In the genomic region with DNA sequence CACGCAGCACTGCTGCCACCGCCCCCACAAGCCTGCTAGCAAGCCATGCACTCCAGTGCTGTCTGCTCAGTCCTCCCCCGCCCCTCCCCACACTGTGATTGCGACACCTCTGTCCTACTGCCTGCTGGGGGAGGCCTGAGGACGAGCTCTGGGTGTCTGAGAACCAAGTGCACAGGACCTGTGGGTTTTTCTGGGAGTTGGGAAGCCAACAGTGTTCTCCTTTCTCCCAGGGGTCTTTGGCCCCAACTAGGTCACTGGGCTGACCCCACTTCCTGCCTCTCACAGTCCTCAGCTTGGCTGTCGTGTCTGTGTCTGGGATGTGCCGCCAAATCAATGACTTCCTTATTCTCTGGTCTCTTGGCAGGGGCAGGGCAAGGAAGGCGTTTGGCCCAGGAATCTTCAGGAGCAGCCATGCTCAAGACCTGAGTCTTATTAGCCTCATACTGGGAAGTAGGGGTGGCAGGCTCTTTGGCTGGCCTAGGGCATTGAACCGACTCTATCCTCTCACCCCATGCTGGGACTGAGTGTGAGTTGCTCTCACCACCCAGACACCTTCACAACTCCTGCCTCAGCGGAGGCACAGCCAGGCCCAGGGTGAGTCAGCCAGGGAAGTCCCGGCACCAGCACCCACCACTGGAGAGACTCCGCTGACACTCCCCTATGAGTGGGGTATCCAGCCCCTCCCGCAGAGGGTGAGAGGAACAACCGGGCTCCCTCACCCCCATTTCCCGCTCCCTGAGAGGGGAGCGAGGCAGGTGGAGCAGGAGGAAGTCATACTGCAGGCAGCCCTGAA, we compare ENCODE assay signal across 8 mouse cellular contexts. TPM values are rescaled to one million over a fixed set of nuclear protein-coding genes. Genes with fewer than 3 reads are reported as not detected.
DNase-seq lines count a peak whose midpoint lies in the region; ATAC-seq and TF ChIP-seq lines count a peak whose summit lies in the region.

No protein-coding gene starts in this region.

- H3K9ac ChIP-seq in hindbrain, postnatal 0 days (replicated peaks; ENCODE audit: low read length): no peak overlapping the region
- no peak overlapping the region for H3K9ac ChIP-seq in hindbrain, embryonic 12.5 days
- H3K9ac ChIP-seq in liver, embryonic 11.5 days (ENCODE audit: low read depth, low read length): no peak overlapping the region
- no peak overlapping the region for H3K9ac ChIP-seq in forebrain, embryonic 11.5 days (ENCODE audit: low read length)

- TF ChIP-seq POLR2A in embryonic fibroblast, embryonic 13.5 days (IDR thresholded peaks at IDR 0.05; ENCODE audit: low read depth, low read length): no peak

- no peak for TF ChIP-seq CTCF in hindbrain, postnatal 0 days (IDR thresholded peaks at IDR 0.05; ENCODE audit: low read depth)
- TF ChIP-seq CTCF in C2C12 (IDR thresholded peaks at IDR 0.05; ENCODE audit: control insufficient read depth, insufficient read depth, insufficient read length): no peak
- no peak for TF ChIP-seq CTCF in embryonic fibroblast, embryonic 13.5 days (IDR thresholded peaks at IDR 0.05; ENCODE audit: borderline replicate concordance, insufficient read depth, low read length)

- H3K4me3 ChIP-seq in hindbrain, postnatal 0 days (ENCODE audit: low read length): no peak overlapping the region
- H3K4me3 ChIP-seq in hindbrain, embryonic 12.5 days: no peak overlapping the region
- no peak overlapping the region for H3K4me3 ChIP-seq in C2C12 (ENCODE audit: insufficient read depth, poor library complexity, severe bottlenecking)
- H3K4me3 ChIP-seq in embryonic fibroblast, embryonic 13.5 days (ENCODE audit: insufficient read depth, low read length): no peak overlapping the region
- no peak overlapping the region for H3K4me3 ChIP-seq in liver, embryonic 11.5 days (ENCODE audit: low read depth, low read length)
- no peak overlapping the region for H3K4me3 ChIP-seq in forebrain, embryonic 11.5 days (ENCODE audit: low read depth, low read length)

- peak overlapping the region; percentile 41; the same call in 1 of the 2 replicates for H3K27ac ChIP-seq in hindbrain, postnatal 0 days
- no peak overlapping the region for H3K27ac ChIP-seq in hindbrain, embryonic 12.5 days
- H3K27ac ChIP-seq in embryonic fibroblast, embryonic 13.5 days (ENCODE audit: insufficient read depth, low read length): peak overlapping the region; percentile 58
- no peak overlapping the region for H3K27ac ChIP-seq in liver, embryonic 11.5 days (ENCODE audit: low read depth, low read length)
- no peak overlapping the region for H3K27ac ChIP-seq in forebrain, embryonic 11.5 days (ENCODE audit: low read depth, low read length)

- no peak overlapping the region for H3K4me2 ChIP-seq in hindbrain, postnatal 0 days (ENCODE audit: low read depth, low read length)
- no peak overlapping the region for H3K4me2 ChIP-seq in hindbrain, embryonic 12.5 days (replicated peaks)
- no peak overlapping the region for H3K4me2 ChIP-seq in liver, embryonic 11.5 days
- H3K4me2 ChIP-seq in forebrain, embryonic 11.5 days (ENCODE audit: low read depth, low read length, severe bottlenecking): no peak overlapping the region

- ATAC-seq in hindbrain, postnatal 0 days: no peak
- no peak for ATAC-seq in hindbrain, embryonic 12.5 days (ENCODE audit: low FRiP score)
- peak; percentile 10; the same call in 1 of the 2 replicates for ATAC-seq in liver, embryonic 11.5 days (replicated peaks; ENCODE audit: low FRiP score)
- ATAC-seq in forebrain, embryonic 11.5 days (replicated peaks; ENCODE audit: low FRiP score): no peak

- no peaks in the 10 kb centered on the region for H3K36me3 ChIP-seq in hindbrain, postnatal 0 days (ENCODE audit: insufficient read depth, low read length)
- no peaks in the 10 kb centered on the region for H3K36me3 ChIP-seq in hindbrain, embryonic 12.5 days
- no peaks in the 10 kb centered on the region for H3K36me3 ChIP-seq in C2C12 (ENCODE audit: control insufficient read depth, insufficient read depth)
- no peaks in the 10 kb centered on the region for H3K36me3 ChIP-seq in liver, embryonic 11.5 days (ENCODE audit: control insufficient read depth, insufficient read depth, low read length)
- no peaks in the 10 kb centered on the region for H3K36me3 ChIP-seq in forebrain, embryonic 11.5 days (ENCODE audit: control insufficient read depth, insufficient read depth, low read length)

- no peaks in the 10 kb centered on the region for H3K27me3 ChIP-seq in hindbrain, postnatal 0 days (ENCODE audit: insufficient read depth, low read length)
- peaks cover 58% of the 10 kb centered on the region for H3K27me3 ChIP-seq in hindbrain, embryonic 12.5 days
- no peaks in the 10 kb centered on the region for H3K27me3 ChIP-seq in C2C12 (ENCODE audit: control insufficient read depth, insufficient read depth, insufficient read length)
- H3K27me3 ChIP-seq in liver, embryonic 11.5 days (replicated peaks; ENCODE audit: control insufficient read depth, insufficient read depth, low read length): peaks cover 6% of the 10 kb centered on the region; the same call in 1 of the 2 replicates
- H3K27me3 ChIP-seq in forebrain, embryonic 11.5 days (ENCODE audit: control insufficient read depth, insufficient read depth, low read length): no peaks in the 10 kb centered on the region

- peaks cover 100% of the 10 kb centered on the region for H3K79me2 ChIP-seq in C2C12 (ENCODE audit: control insufficient read depth, insufficient read depth)

- peaks cover 49% of the 10 kb centered on the region for H3K79me3 ChIP-seq in C2C12 (ENCODE audit: low read depth)

- H3ac ChIP-seq in C2C12 (ENCODE audit: control insufficient read depth, insufficient read length, low read depth): peak overlapping the region; percentile 14

- peaks cover 14% of the 10 kb centered on the region; the same call in 1 of the 2 replicates for H3K4me1 ChIP-seq in hindbrain, postnatal 0 days (ENCODE audit: insufficient read depth, low read length)
- peaks cover 20% of the 10 kb centered on the region for H3K4me1 ChIP-seq in hindbrain, embryonic 12.5 days
- peaks cover 12% of the 10 kb centered on the region for H3K4me1 ChIP-seq in embryonic fibroblast, embryonic 13.5 days (ENCODE audit: control insufficient read depth, insufficient read depth, low read length)
- peaks cover 15% of the 10 kb centered on the region for H3K4me1 ChIP-seq in liver, embryonic 11.5 days (replicated peaks; ENCODE audit: control insufficient read depth, insufficient read depth, low read length)
- peaks cover 4% of the 10 kb centered on the region for H3K4me1 ChIP-seq in forebrain, embryonic 11.5 days (replicated peaks; ENCODE audit: control insufficient read depth, insufficient read depth, low read length)

- no peaks in the 10 kb centered on the region for H3K9me3 ChIP-seq in hindbrain, postnatal 0 days (ENCODE audit: low read length)
- H3K9me3 ChIP-seq in hindbrain, embryonic 12.5 days (replicated peaks): no peaks in the 10 kb centered on the region
- no peaks in the 10 kb centered on the region for H3K9me3 ChIP-seq in liver, embryonic 11.5 days (ENCODE audit: control insufficient read depth, low read length)
- H3K9me3 ChIP-seq in forebrain, embryonic 11.5 days (ENCODE audit: control insufficient read depth, low read length): no peaks in the 10 kb centered on the region

- 64% methylated on average over 16 of the region's 16 CpGs for WGBS in hindbrain, postnatal 0 days
- 70% methylated on average over 16 of the region's 16 CpGs for WGBS in hindbrain, embryonic 12.5 days
- WGBS in liver, embryonic 11.5 days: 48% methylated on average over 16 of the region's 16 CpGs
- 73% methylated on average over 15 of the region's 16 CpGs for WGBS in forebrain, embryonic 11.5 days

- no peak for DNase-seq in hindbrain, postnatal 0 days (ENCODE audit: low spot score)
- no peak for DNase-seq in liver, embryonic 11.5 days (ENCODE audit: low spot score)
- peak; percentile 79 for DNase-seq in telencephalon, adult 2 months (ENCODE audit: low read depth, low spot score)
- no peak for DNase-seq in forebrain, embryonic 11.5 days (ENCODE audit: low spot score)
- DNase-seq in yolk sac, embryonic 10.5 days (ENCODE audit: low spot score): no peak

TF ChIP-seq in C2C12, 6 proteins besides CTCF, POLR2A, EP300 and RAD21:
- TF ChIP-seq CEBPB (IDR thresholded peaks at IDR 0.05; ENCODE audit: low read depth): peak; percentile 95
- no peak for TF ChIP-seq MAX (IDR thresholded peaks at IDR 0.05)
- no peak for TF ChIP-seq USF1 (IDR thresholded peaks at IDR 0.05; ENCODE audit: low read depth)
- TF ChIP-seq MYOD1 (IDR thresholded peaks at IDR 0.05; ENCODE audit: control insufficient read depth, insufficient read length, low read depth): no peak
- TF ChIP-seq MYOG (IDR thresholded peaks at IDR 0.05; ENCODE audit: control insufficient read depth, extremely low read depth, insufficient read length): no peak
- TF ChIP-seq FOSL1 (IDR thresholded peaks at IDR 0.05; ENCODE audit: insufficient read depth, low read length, poor library complexity, severe bottlenecking): peak; percentile 2

RNA-seq across cellular contexts. Expression of a gene that starts 14.3 kb away (rescaled TPM):
- 33.7 and 35.0 TPM in 2 replicates for total RNA-seq in hindbrain, postnatal 0 days (2014; rRNA removed)
- polyA plus RNA-seq in hindbrain, postnatal 0 days (2015; fragmentation: Nextera tagmentation; extraction: Ambion mirVana): 9.0 and 10.9 TPM in 2 replicates
- 4.9 and 5.1 TPM in 2 replicates for polyA plus RNA-seq in hindbrain, embryonic 12.5 days (2016; fragmentation: Nextera tagmentation; extraction: Ambion mirVana)
- 8.3 TPM for polyA plus RNA-seq in C2C12 (2012; fragmentation: generic; extraction: Trizol)
- polyA plus RNA-seq in embryonic fibroblast, embryonic 13.5 days (2011; ENCODE audit: insufficient read length, low read depth, missing spikeins): 5.8 and 7.6 TPM in 2 replicates
- 0.77 and 0.82 TPM in 2 replicates for polyA plus RNA-seq in liver, embryonic 11.5 days (2014; fragmentation: Nextera tagmentation; extraction: Ambion mirVana)
- 1.9 and 2.5 TPM in 2 replicates for polyA plus RNA-seq in forebrain, embryonic 11.5 days (2014; fragmentation: Nextera tagmentation; extraction: Ambion mirVana)

RNA-seq across cellular contexts. Expression of a gene that starts 49.8 kb away (rescaled TPM):
- 5.1 and 5.9 TPM in 2 replicates for total RNA-seq in hindbrain, postnatal 0 days (2014; rRNA removed)
- polyA plus RNA-seq in hindbrain, postnatal 0 days (2015; fragmentation: Nextera tagmentation; extraction: Ambion mirVana): 1.7 and 2.0 TPM in 2 replicates
- polyA plus RNA-seq in hindbrain, embryonic 12.5 days (2016; fragmentation: Nextera tagmentation; extraction: Ambion mirVana): 1.3 and 1.9 TPM in 2 replicates
- 0.21 TPM for polyA plus RNA-seq in C2C12 (2012; fragmentation: generic; extraction: Trizol)
- 2.1 and 2.5 TPM in 2 replicates for polyA plus RNA-seq in embryonic fibroblast, embryonic 13.5 days (2011; ENCODE audit: insufficient read length, low read depth, missing spikeins)
- 23.8 and 24.1 TPM in 2 replicates for polyA plus RNA-seq in liver, embryonic 11.5 days (2014; fragmentation: Nextera tagmentation; extraction: Ambion mirVana)
- polyA plus RNA-seq in forebrain, embryonic 11.5 days (2014; fragmentation: Nextera tagmentation; extraction: Ambion mirVana): 1.8 and 2.1 TPM in 2 replicates

Comparison
In these comparisons a context has a peak if more than half of its experiments do, and no peak if none do; other contexts are left out.
1. H3K27ac ChIP-seq: peak in hindbrain, postnatal 0 days (single experiment) and embryonic fibroblast, embryonic 13.5 days (single experiment); none in hindbrain, embryonic 12.5 days (single experiment), liver, embryonic 11.5 days (single experiment) and forebrain, embryonic 11.5 days (single experiment).